Mouse (Mus musculus): ENCODE measurements around the gene Ifi213. TPM values are rescaled to one million over a fixed set of nuclear protein-coding genes. Genes with fewer than 3 reads are reported as not detected.
"Not testable (repeated sequence)": the region's sequence is repeated elsewhere in the genome, so short reads cannot be mapped to it uniquely, and the experiment has no call there.

The Ifi213 gene
- total RNA-seq (2012; rRNA removed): 41.2 and 46.5 TPM in 2 replicates
- total RNA-seq (2014; rRNA removed): 70.8 and 78.0 TPM in 2 replicates
- polyA plus RNA-seq (2012; ENCODE audit: insufficient read length, low read depth): 40.1 and 42.7 TPM in 2 replicates

DNA sequence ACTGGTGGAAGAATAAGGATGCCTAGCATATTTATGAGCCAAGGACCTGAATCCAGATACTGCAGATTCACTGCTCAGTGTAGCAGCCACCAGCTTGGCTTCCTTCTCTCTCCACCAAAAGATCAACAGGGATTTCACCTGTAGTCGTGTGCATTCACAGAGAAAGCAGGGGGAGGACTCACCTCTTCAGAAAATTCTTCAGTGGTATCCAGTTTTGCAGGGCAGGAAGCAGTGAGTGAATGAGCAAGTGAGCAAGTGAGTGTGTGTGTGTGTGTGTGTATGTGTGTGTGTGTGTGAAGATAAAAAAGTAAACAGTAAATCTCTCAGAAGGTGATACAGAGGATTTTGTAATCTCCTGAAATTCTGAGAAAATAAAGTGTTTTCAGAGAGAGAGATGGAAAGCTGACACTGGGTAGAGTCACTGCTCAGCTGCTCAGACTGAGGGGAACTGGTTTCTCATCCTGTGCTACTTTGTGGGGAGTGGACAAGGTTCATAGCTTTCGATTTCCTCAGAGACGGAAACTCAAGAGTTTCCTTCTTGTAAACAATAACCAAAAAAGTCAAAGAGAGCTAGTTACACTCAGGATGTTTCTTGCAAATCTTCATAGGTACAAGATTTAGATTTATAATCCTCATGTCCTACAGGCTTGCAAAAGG lies at the start of gene Ifi213:
TSS of gene Ifi213 (minus strand) at position 437 of the 657 bp plus-strand sequence.
- H3K9ac ChIP-seq (ENCODE audit: insufficient read depth, low read depth); H3K4me1 ChIP-seq (ENCODE audit: control insufficient read depth in 1 of 2, insufficient read depth in 2 of 2); DNase-seq (ENCODE audit: extremely low read depth); H3K9me3 ChIP-seq (replicated peaks; ENCODE audit: low read length); in situ Hi-C loops (cut with MboI; ENCODE audit: low pct_ligation_motif_present, low pct_unique_long_range_greater_than_20kb, low sequenced_read_pairs); H3K27me3 ChIP-seq (replicated peaks); H3K79me2 ChIP-seq (replicated peaks; ENCODE audit: control insufficient read depth, extremely low read depth, insufficient read depth, poor library complexity, severe bottlenecking); H3K36me3 ChIP-seq (replicated peaks in 1 of 2; ENCODE audit: control insufficient read depth in 1 of 2, insufficient read depth in 1 of 2, low read length in 1 of 2); dilution Hi-C loops (cut with MboI; ENCODE audit: extremely low pct_ligation_motif_present, extremely low pct_unique_long_range_greater_than_20kb, low sequenced_read_pairs); H3K4me3 ChIP-seq (replicated peaks in 1 of 3; ENCODE audit: low read depth in 2 of 3, low read length in 2 of 3, poor library complexity in 1 of 3); H3K27ac ChIP-seq (ENCODE audit: insufficient read depth, low read depth): not testable (repeated sequence)
- peak within 1 kb of the TSS; percentile 29; the same call in 1 of the 2 replicates for H3K4me2 ChIP-seq (ENCODE audit: insufficient read depth, low read depth, poor library complexity, severe bottlenecking)

DNA sequence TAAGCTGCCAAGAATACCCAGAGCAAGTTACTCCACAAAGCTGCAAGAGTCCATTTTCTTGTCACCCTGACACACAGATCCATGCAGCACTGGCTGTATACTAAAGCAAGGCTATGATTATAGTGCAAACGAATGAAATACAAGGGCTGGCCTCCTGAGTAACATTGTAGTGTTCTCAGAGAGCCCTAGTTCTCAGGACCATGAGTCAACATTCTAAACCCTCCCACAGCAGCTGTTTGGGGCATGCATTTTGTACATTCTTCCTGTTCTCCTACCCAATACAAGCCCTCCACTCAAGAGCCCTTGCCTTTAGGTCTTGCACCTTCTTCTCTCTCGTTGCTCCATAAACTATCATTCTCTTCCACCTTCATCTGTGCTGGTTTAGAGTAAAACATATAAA lies 46.3 kb upstream of the Ifi213 start:
- Histone ChIP-seq H3K4me2 (ENCODE audit: insufficient read depth, low read depth, poor library complexity, severe bottlenecking) (no peak overlapping the region), H3K79me2 (replicated peaks; ENCODE audit: control insufficient read depth, extremely low read depth, insufficient read depth, poor library complexity, severe bottlenecking) (no peaks in the 10 kb centered on the region), H3K36me3 (replicated peaks in 1 of 2; ENCODE audit: control insufficient read depth in 1 of 2, insufficient read depth in 1 of 2, low read length in 1 of 2) (no peaks in the 10 kb centered on the region), H3K4me3 (replicated peaks in 1 of 3; ENCODE audit: low read depth in 2 of 3, low read length in 2 of 3, poor library complexity in 1 of 3) (no peak overlapping the region), H3K9me3 (replicated peaks; ENCODE audit: low read length) (no peaks in the 10 kb centered on the region), H3K27ac (ENCODE audit: insufficient read depth, low read depth) (no peak overlapping the region), H3K27me3 (replicated peaks) (no peaks in the 10 kb centered on the region), H3K9ac (ENCODE audit: insufficient read depth, low read depth) (no peak overlapping the region), H3K4me1 (ENCODE audit: control insufficient read depth in 1 of 2, insufficient read depth in 2 of 2) (no peaks in the 10 kb centered on the region)
- dilution Hi-C loops (cut with MboI; ENCODE audit: extremely low pct_ligation_motif_present, extremely low pct_unique_long_range_greater_than_20kb, low sequenced_read_pairs) (no loop called here), in situ Hi-C loops (cut with MboI; ENCODE audit: low pct_ligation_motif_present, low pct_unique_long_range_greater_than_20kb, low sequenced_read_pairs) (no loop called here)
- DNase-seq (ENCODE audit: extremely low read depth): no peak
- no peak for TF ChIP-seq UBTF (IDR thresholded peaks at IDR 0.05; ENCODE audit: low read depth, low read length)
- no peak for TF ChIP-seq RCOR1 (conservative IDR thresholded peaks at IDR 0.05; ENCODE audit: low read depth, low read length)
- TF ChIP-seq EP300 (IDR thresholded peaks at IDR 0.05; ENCODE audit: low read length): no peak
- TF ChIP-seq SIN3A (IDR thresholded peaks at IDR 0.05; ENCODE audit: low read length): no peak

DNA sequence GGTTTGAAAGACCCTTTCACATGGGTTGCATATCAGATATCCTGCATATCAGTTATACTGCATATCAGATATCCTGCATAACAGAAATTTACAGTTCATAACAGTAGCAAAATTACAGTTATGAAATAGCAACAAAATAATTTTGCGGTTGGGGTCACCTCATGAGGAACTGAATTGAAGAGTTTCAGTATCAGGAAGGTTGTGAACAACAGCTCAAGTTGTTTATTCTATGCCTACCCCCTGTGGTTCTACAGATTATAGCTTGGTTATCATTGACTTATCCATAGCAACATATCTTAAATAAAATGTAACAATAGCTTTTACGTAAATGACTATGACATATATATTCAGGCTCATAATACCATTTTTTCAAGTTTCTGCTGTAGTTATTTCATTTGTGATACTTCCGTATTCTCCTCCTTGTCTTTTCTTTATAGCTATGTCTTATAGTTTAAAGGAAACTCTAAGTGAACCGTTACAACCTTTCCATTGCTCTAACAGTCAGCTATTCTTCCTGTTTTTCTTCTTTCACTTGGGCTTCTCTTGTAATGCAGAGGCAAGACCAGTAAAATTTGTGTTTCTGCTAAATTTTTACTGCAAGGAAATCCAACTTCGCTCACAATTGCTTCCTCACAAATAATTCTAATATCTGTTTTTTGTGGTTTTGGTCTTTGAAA lies 35.0 kb upstream of the Ifi213 start:
- Histone ChIP-seq H3K9me3 (replicated peaks; ENCODE audit: low read length) (no peaks in the 10 kb centered on the region), H3K9ac (ENCODE audit: insufficient read depth, low read depth) (no peak overlapping the region), H3K27me3 (replicated peaks) (no peaks in the 10 kb centered on the region), H3K27ac (ENCODE audit: insufficient read depth, low read depth) (no peak overlapping the region), H3K4me3 (replicated peaks in 1 of 3; ENCODE audit: low read depth in 2 of 3, low read length in 2 of 3, poor library complexity in 1 of 3) (no peak overlapping the region), H3K79me2 (replicated peaks; ENCODE audit: control insufficient read depth, extremely low read depth, insufficient read depth, poor library complexity, severe bottlenecking) (no peaks in the 10 kb centered on the region), H3K36me3 (replicated peaks in 1 of 2; ENCODE audit: control insufficient read depth in 1 of 2, insufficient read depth in 1 of 2, low read length in 1 of 2) (peaks cover 0 to under 1% of the 10 kb centered on the region in 2 experiments), H3K4me1 (ENCODE audit: control insufficient read depth in 1 of 2, insufficient read depth in 2 of 2) (no peaks in the 10 kb centered on the region), H3K4me2 (ENCODE audit: insufficient read depth, low read depth, poor library complexity, severe bottlenecking) (no peak overlapping the region)
- TF ChIP-seq HCFC1 (IDR thresholded peaks at IDR 0.05; ENCODE audit: low read depth, low read length) (no peak), ELF1 (IDR thresholded peaks at IDR 0.05; ENCODE audit: low read depth, low read length) (no peak), MAFK (IDR thresholded peaks at IDR 0.05; ENCODE audit: insufficient replicate concordance, low read length) (no peak), JUN (IDR thresholded peaks at IDR 0.05; ENCODE audit: insufficient read depth, low read depth, low read length) (no peak), CHD1 (IDR thresholded peaks at IDR 0.05; ENCODE audit: low read depth, low read length) (no peak), MEF2A (IDR thresholded peaks at IDR 0.05; ENCODE audit: borderline replicate concordance, low read depth, low read length) (no peak), RAD21 (IDR thresholded peaks at IDR 0.05; ENCODE audit: low read depth, low read length) (no peak), ZKSCAN1 (IDR thresholded peaks at IDR 0.05; ENCODE audit: borderline replicate concordance, low read depth, low read length) (no peak), MYC (IDR thresholded peaks at IDR 0.05; ENCODE audit: low read depth, low read length) (no peak), USF1 (IDR thresholded peaks at IDR 0.05; ENCODE audit: low read depth, low read length) (no peak), ZNF384 (IDR thresholded peaks at IDR 0.05; ENCODE audit: low read depth, low read length) (no peak), TBP (conservative IDR thresholded peaks at IDR 0.05; ENCODE audit: low read depth, low read length) (no peak), CHD2 (IDR thresholded peaks at IDR 0.05; ENCODE audit: low read length) (no peak), ZMIZ1 (IDR thresholded peaks at IDR 0.05; ENCODE audit: low read depth, low read length) (no peak)
- dilution Hi-C loops (cut with MboI; ENCODE audit: extremely low pct_ligation_motif_present, extremely low pct_unique_long_range_greater_than_20kb, low sequenced_read_pairs): no loop called here
- in situ Hi-C loops (cut with MboI; ENCODE audit: low pct_ligation_motif_present, low pct_unique_long_range_greater_than_20kb, low sequenced_read_pairs): no loop called here
- no peak for DNase-seq (ENCODE audit: extremely low read depth)

All from CH12.LX (cell line).